Mouse (Mus musculus) granulocyte monocyte progenitor cell, adult 5-6 weeks (primary cell): ENCODE data around the gene Hes6. TPM values are rescaled to one million over a fixed set of nuclear protein-coding genes. Genes with fewer than 3 reads are reported as not detected.

Experiments used
- total RNA-seq, 2 experiments: library from RNA; stranded (forward) in 1 of 2; stranded (reverse) in 1 of 2; fragments of 200-712, 200-1000 nt in 1 of 2; fragments of >200 nt in 1 of 2; fragmentation: Nextera tagmentation in 1 of 2; gene quantifications; 2 replicates each; pipeline ENCODE4 v1.2.3; 2014 to 2017

The Hes6 gene
- total RNA-seq, 2 experiments from 2014 or later = 29.1 to 45.9 TPM

Other genes with a start within 250 kb of the Hes6 start
- gene Ramp1, start 234.2 kb downstream of the Hes6 start, total RNA-seq (2014; fragmentation: Nextera tagmentation) = 160 and 199 TPM in 2 replicates
- gene Ramp1, start 234.2 kb downstream of the Hes6 start, total RNA-seq (2017) = 179 and 199 TPM in 2 replicates
- 80.4 and 94.7 TPM in 2 replicates for gene Ube2f, start 163.7 kb downstream of the Hes6 start, total RNA-seq (2014; fragmentation: Nextera tagmentation)
- gene Ube2f, start 163.7 kb downstream of the Hes6 start, total RNA-seq (2017) = 40.4 and 50.5 TPM in 2 replicates
- 31.6 and 39.5 TPM in 2 replicates for gene Scly, start 115.7 kb downstream of the Hes6 start, total RNA-seq (2014; fragmentation: Nextera tagmentation)
- 20.9 and 21.8 TPM in 2 replicates for gene Scly, start 115.7 kb downstream of the Hes6 start, total RNA-seq (2017)
- gene Espnl, start 92.0 kb downstream of the Hes6 start, total RNA-seq (2014; fragmentation: Nextera tagmentation) = 0.17 and 0.95 TPM in 2 replicates
- 0.22 and 0.26 TPM in 2 replicates for gene Espnl, start 92.0 kb downstream of the Hes6 start, total RNA-seq (2017)
- gene Klhl30, start 63.0 kb downstream of the Hes6 start, total RNA-seq (2014; fragmentation: Nextera tagmentation) = not detected in 2 replicates
- gene Klhl30, start 63.0 kb downstream of the Hes6 start, total RNA-seq (2017) = not detected in 2 replicates
- gene Erfe, start 47.6 kb downstream of the Hes6 start, total RNA-seq (2014; fragmentation: Nextera tagmentation) = 0.24 TPM in 1 of 2 replicates, not detected in the other
- 0.26 TPM in 1 of 2 replicates, not detected in the other for gene Erfe, start 47.6 kb downstream of the Hes6 start, total RNA-seq (2017)
- 108 and 113 TPM in 2 replicates for gene Ilkap, start 15.2 kb downstream of the Hes6 start, total RNA-seq (2014; fragmentation: Nextera tagmentation)
- gene Ilkap, start 15.2 kb downstream of the Hes6 start, total RNA-seq (2017) = 109 and 111 TPM in 2 replicates
- 4.3 and 7.8 TPM in 2 replicates for gene Per2, start 45.3 kb upstream of the Hes6 start, total RNA-seq (2014; fragmentation: Nextera tagmentation)
- gene Per2, start 45.3 kb upstream of the Hes6 start, total RNA-seq (2017) = 3.2 and 8.7 TPM in 2 replicates
- 5.2 and 7.0 TPM in 2 replicates for gene Traf3ip1, start 80.6 kb upstream of the Hes6 start, total RNA-seq (2014; fragmentation: Nextera tagmentation)
- gene Traf3ip1, start 80.6 kb upstream of the Hes6 start, total RNA-seq (2017) = 4.6 and 5.6 TPM in 2 replicates
- gene Asb1, start 126.5 kb upstream of the Hes6 start, total RNA-seq (2014; fragmentation: Nextera tagmentation) = 4.2 and 8.1 TPM in 2 replicates
- 7.9 and 12.2 TPM in 2 replicates for gene Asb1, start 126.5 kb upstream of the Hes6 start, total RNA-seq (2017)